Mouse (Mus musculus): ENCODE data around the gene Arhgap6. TPM values are rescaled to one million over a fixed set of nuclear protein-coding genes. Genes with fewer than 3 reads are reported as not detected.

The Arhgap6 gene
- polyA plus RNA-seq, 1 experiment from 2014 or later = 2.6 TPM

GRCm38 (mm10) chrX:169337559-169337958 lies 542.7 kb downstream of the Arhgap6 start:
- Histone ChIP-seq H3K36me3 (replicated peaks; ENCODE audit: control insufficient read depth, insufficient read depth) (no peaks in the 10 kb centered on the region), H3K4me2 (replicated peaks) (no peak overlapping the region), H3K9me3 (ENCODE audit: control insufficient read depth, low read length) (no peaks in the 10 kb centered on the region), H3K4me1 (replicated peaks; ENCODE audit: control insufficient read depth, insufficient read depth, low read length) (no peaks in the 10 kb centered on the region), H3K4me3 (replicated peaks; ENCODE audit: low read length) (no peak overlapping the region), H3K27ac (no peak overlapping the region), H3K9ac (no peak overlapping the region), H3K27me3 (ENCODE audit: control insufficient read depth, insufficient read depth, low read length) (peaks cover 18% of the 10 kb centered on the region; the same call in 1 of the 2 replicates)
- DNase-seq (ENCODE audit: low spot score) = no peak
- no peak for ATAC-seq (ENCODE audit: low FRiP score)

- H3K36me3 ChIP-seq (replicated peaks; ENCODE audit: control insufficient read depth, insufficient read depth) = no peaks in the 10 kb centered on the region
- no peaks in the 10 kb centered on the region for H3K9me3 ChIP-seq (ENCODE audit: control insufficient read depth, low read length)
- no peaks in the 10 kb centered on the region for H3K4me1 ChIP-seq (replicated peaks; ENCODE audit: control insufficient read depth, insufficient read depth, low read length)
- 0 out of 2 replicates have a peak, but pooled peaks cover 13% of the 10 kb centered on the region for H3K27me3 ChIP-seq (ENCODE audit: control insufficient read depth, insufficient read depth, low read length)
- no peak overlapping the region for H3K27ac ChIP-seq
- DNase-seq (ENCODE audit: low spot score) = no peak
- H3K4me3 ChIP-seq (replicated peaks; ENCODE audit: low read length) = no peak overlapping the region
- no peak for ATAC-seq (ENCODE audit: low FRiP score)
- H3K4me2 ChIP-seq (replicated peaks) = no peak overlapping the region
- 87% methylated on average over 3 of the region's 3 CpGs for WGBS
- no peak overlapping the region for H3K9ac ChIP-seq
These were observed 543.3 kb downstream of the Arhgap6 start for GRCm38 (mm10) chrX:169338213-169338612.

Other genes starting within 250 kb of the Arhgap6 start
- 2.2 and 2.3 TPM in 2 replicates for gene Frmpd4, start 217.9 kb upstream of the Arhgap6 start, polyA plus RNA-seq (2014; fragmentation: Nextera tagmentation; extraction: Ambion mirVana)
- 19.9 and 22.3 TPM in 2 replicates for gene Msl3, start 121.2 kb upstream of the Arhgap6 start, polyA plus RNA-seq (2014; fragmentation: Nextera tagmentation; extraction: Ambion mirVana)

Data from hindbrain, embryonic 14.5 days (tissue).